Mouse (Mus musculus) retina, adult 2 months (tissue): Measurements from ENCODE around the gene Fig4.
A peak's percentile ranks its signal among the peaks of the same experiment; 100 is the strongest.

Experiments
- DNase-seq: peaks from one replicate; pipeline ENCODE4 v3.0.0-alpha.2; 2012; ENCODE audit warnings: low read depth, low spot score

Gene Fig4

GRCm38 (mm10) chr10:41218897-41219296 is 84.2 kb downstream of the Fig4 start:
- DNase-seq = no peak

GRCm38 (mm10) chr10:41214083-41214482 is 89.0 kb downstream of the Fig4 start:
- DNase-seq = no peak

- DNase-seq = no peak
Measured at GRCm38 (mm10) chr10:41209538-41209937, 93.5 kb downstream of the Fig4 start.

- DNase-seq = peak; percentile 40
Measured at GRCm38 (mm10) chr10:41208860-41209377, 94.1 kb downstream of the Fig4 start.

GRCm38 (mm10) chr10:41205647-41206046 is 97.4 kb downstream of the Fig4 start:
- DNase-seq = no peak

GRCm38 (mm10) chr10:41204637-41205315 is 98.3 kb downstream of the Fig4 start:
- DNase-seq = no peak

- DNase-seq = no peak
Measured at GRCm38 (mm10) chr10:41204191-41204590, 98.9 kb downstream of the Fig4 start.

- DNase-seq = no peak
Measured at GRCm38 (mm10) chr10:41198719-41199118, 104.3 kb downstream of the Fig4 start.

- no peak for DNase-seq
Measured at GRCm38 (mm10) chr10:41197788-41198187, 105.3 kb downstream of the Fig4 start.

- DNase-seq = no peak
Measured at GRCm38 (mm10) chr10:41196295-41196694, 106.8 kb downstream of the Fig4 start.

- no peak for DNase-seq
Measured at GRCm38 (mm10) chr10:41189392-41189791, 113.7 kb downstream of the Fig4 start.

GRCm38 (mm10) chr10:41183975-41184374 is 119.1 kb downstream of the Fig4 start:
- no peak for DNase-seq

GRCm38 (mm10) chr10:41182644-41183043 is 120.4 kb downstream of the Fig4 start:
- no peak for DNase-seq

- DNase-seq = no peak
Measured at GRCm38 (mm10) chr10:41166141-41166540, 136.9 kb downstream of the Fig4 start.

GRCm38 (mm10) chr10:41163108-41163507 is 140.0 kb downstream of the Fig4 start:
- no peak for DNase-seq

- no peak for DNase-seq
Measured at GRCm38 (mm10) chr10:41157296-41157695, 145.8 kb downstream of the Fig4 start.

GRCm38 (mm10) chr10:41156693-41157092 is 146.4 kb downstream of the Fig4 start:
- DNase-seq = no peak

GRCm38 (mm10) chr10:41153229-41153750 is 149.8 kb downstream of the Fig4 start:
- no peak for DNase-seq

- no peak for DNase-seq
Measured at GRCm38 (mm10) chr10:41151901-41152300, 151.2 kb downstream of the Fig4 start.

GRCm38 (mm10) chr10:41151441-41151840 is 151.6 kb downstream of the Fig4 start:
- DNase-seq = no peak

- no peak for DNase-seq
Measured at GRCm38 (mm10) chr10:41151021-41151420, 152.0 kb downstream of the Fig4 start.

- DNase-seq = no peak
Measured at GRCm38 (mm10) chr10:41150496-41150895, 152.6 kb downstream of the Fig4 start.

- no peak for DNase-seq
Measured at GRCm38 (mm10) chr10:41149307-41149706, 153.8 kb downstream of the Fig4 start.
